Mouse (Mus musculus) forebrain, embryonic 14.5 days (tissue): ENCODE results near the gene Sh3bgrl3. TPM values are rescaled to one million over a fixed set of nuclear protein-coding genes. Genes with fewer than 3 reads are reported as not detected.
A peak's percentile ranks its signal among the peaks of the same experiment; 100 is the strongest.

Source experiments
- ATAC-seq: fragments of 200-750 bp; cut with Nextera tagmentation; 2 replicates; pipeline ENCODE4 v1.8.0; 2017; ENCODE audit warnings: mild to moderate bottlenecking, moderate library complexity
- DNase-seq: peaks from one replicate; pipeline ENCODE4 v3.0.0-alpha.2; 2015; ENCODE audit warnings: low spot score
- H3K27ac ChIP-seq: fragments of 300-500 bp; sonication (generic); 2 replicates; pipeline ENCODE4 v1.5.1; 2014; ENCODE audit warnings: low read depth, mild to moderate bottlenecking, control low read depth, low read length, moderate library complexity
- H3K27me3 ChIP-seq: fragments of 300-500 bp; sonication (generic); replicated peaks from 2 replicates; pipeline ENCODE4 v1.6.1; 2014; ENCODE audit warnings: low read length, control low read depth, mixed read lengths; ENCODE audit not compliant: control insufficient read depth, insufficient read depth
- H3K36me3 ChIP-seq: fragments of 300-500 bp; sonication (generic); 2 replicates; pipeline ENCODE4 v1.6.1; 2014; ENCODE audit warnings: low read length, control low read depth; ENCODE audit not compliant: control insufficient read depth, insufficient read depth
- H3K4me1 ChIP-seq: fragments of 300-500 bp; sonication (generic); 2 replicates; pipeline ENCODE4 v1.6.1; 2014; ENCODE audit warnings: antibody characterized with exemption, low read length, control low read depth; ENCODE audit not compliant: control insufficient read depth, insufficient read depth
- H3K4me2 ChIP-seq: fragments of 300-500 bp; sonication (generic); 2 replicates; pipeline ENCODE4 v1.6.1; 2014; ENCODE audit warnings: mild to moderate bottlenecking, control low read depth, low read length
- H3K4me3 ChIP-seq: fragments of 300-500 bp; sonication (generic); 2 replicates; pipeline ENCODE4 v1.5.1; 2014; ENCODE audit warnings: low read depth, low read length, control low read depth
- H3K9ac ChIP-seq: fragments of 300-500 bp; sonication (generic); 2 replicates; pipeline ENCODE4 v1.6.1; 2014; ENCODE audit warnings: mild to moderate bottlenecking, low read length, control low read depth, moderate library complexity
- H3K9me3 ChIP-seq: fragments of 300-500 bp; sonication (generic); replicated peaks from 2 replicates; pipeline ENCODE4 v1.6.1; 2016; ENCODE audit warnings: low read length, control low read depth, mixed read lengths; ENCODE audit not compliant: control insufficient read depth
- WGBS: fragments of 180-500 bp; shearing (Covaris S2); extraction: QIAGEN DNeasy Blood & Tissue Kit; methylation state at CpG from one replicate; pipeline ENCODE4 v1.1.7; 2014; 5-methylcytosine and 5-hydroxymethylcytosine counted together
- polyA plus RNA-seq: library from polyadenylated mRNA; unstranded; fragments of >200 nt; fragmentation: Nextera tagmentation; extraction: Ambion mirVana; gene quantifications from 2 replicates; pipeline ENCODE4 v1.2.1, GENCODE M21; 2014

Gene Sh3bgrl3
- polyA plus RNA-seq, 1 experiment from 2014 or later = 372 TPM

DNA sequence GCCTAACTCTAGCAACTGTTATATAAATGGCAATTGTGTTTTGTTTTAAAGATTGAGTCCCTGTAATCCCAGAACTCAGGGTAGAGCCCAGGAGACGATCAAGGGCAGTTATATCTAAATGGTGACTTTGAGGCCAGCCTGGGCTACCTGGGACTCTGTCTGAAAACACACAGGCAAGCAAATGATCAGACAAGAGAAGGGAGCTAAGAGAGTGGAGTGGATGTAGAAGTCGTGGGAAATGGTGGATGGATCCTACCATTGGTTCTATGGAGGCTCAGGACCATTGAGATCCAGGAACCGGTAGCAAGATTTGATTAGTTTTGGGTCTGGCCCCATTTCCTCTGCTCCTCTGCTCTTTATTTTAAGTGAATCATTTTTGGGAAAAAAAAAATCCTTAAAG is 32.5 kb downstream of the Sh3bgrl3 start:
- 83% methylated on average over 3 of the region's 3 CpGs for WGBS
- H3K27me3 ChIP-seq = no peaks in the 10 kb centered on the region
- H3K36me3 ChIP-seq = no peaks in the 10 kb centered on the region
- no peak overlapping the region for H3K4me2 ChIP-seq
- H3K9ac ChIP-seq = no peak overlapping the region
- H3K4me1 ChIP-seq = no peaks in the 10 kb centered on the region
- no peak overlapping the region for H3K27ac ChIP-seq
- no peaks in the 10 kb centered on the region for H3K9me3 ChIP-seq
- ATAC-seq (no peak), DNase-seq (no peak)
- no peak overlapping the region for H3K4me3 ChIP-seq

DNA sequence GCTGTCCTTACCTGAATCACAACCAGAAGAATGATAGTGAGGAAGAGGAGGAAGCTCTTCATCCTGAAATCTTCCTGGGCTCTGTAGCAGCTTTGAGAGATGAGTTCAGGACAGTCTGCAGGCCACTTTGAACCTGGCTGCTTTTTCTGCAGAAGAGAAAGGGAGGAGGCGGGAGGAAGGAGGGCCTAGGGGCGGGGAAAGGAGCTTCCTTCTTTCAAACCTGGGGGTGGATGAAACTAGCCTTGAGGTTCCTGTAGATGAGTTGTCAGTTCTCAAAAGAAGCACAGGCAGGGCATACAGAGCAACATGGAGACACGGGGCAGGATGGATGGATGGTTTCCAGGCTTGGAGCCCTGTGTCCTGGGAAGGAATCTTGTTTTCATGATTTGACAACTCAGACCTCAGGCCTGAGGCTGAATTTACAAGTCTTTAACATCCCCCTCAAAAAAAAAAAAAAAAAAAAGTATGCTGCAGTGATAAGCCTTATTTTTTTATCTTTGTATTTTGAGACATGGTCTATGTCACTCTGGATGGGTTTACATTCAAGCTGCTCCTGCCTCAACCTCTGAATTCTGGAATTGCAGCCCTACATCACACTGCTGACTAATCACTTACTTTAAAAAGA is 33.6 kb downstream of the Sh3bgrl3 start, which contains the start of gene Cd52:
Gene Cd52, minus strand, starts transcription at position 160 of the 625 bp plus-strand sequence.
- H3K4me3 ChIP-seq = no peak within 1 kb of the TSS
- H3K27ac ChIP-seq = no peak within 1 kb of the TSS
- H3K27me3 ChIP-seq = no peaks in the 10 kb centered on the region
- no peak for DNase-seq
- ATAC-seq = no peak
- 71% methylated on average over 3 of the region's 3 CpGs for WGBS
- H3K4me2 ChIP-seq = no peak within 1 kb of the TSS
- H3K4me1 ChIP-seq = no peaks in the 10 kb centered on the region
- no peaks in the 10 kb centered on the region for H3K36me3 ChIP-seq
- no peak within 1 kb of the TSS for H3K9ac ChIP-seq
- no peaks in the 10 kb centered on the region for H3K9me3 ChIP-seq

DNA sequence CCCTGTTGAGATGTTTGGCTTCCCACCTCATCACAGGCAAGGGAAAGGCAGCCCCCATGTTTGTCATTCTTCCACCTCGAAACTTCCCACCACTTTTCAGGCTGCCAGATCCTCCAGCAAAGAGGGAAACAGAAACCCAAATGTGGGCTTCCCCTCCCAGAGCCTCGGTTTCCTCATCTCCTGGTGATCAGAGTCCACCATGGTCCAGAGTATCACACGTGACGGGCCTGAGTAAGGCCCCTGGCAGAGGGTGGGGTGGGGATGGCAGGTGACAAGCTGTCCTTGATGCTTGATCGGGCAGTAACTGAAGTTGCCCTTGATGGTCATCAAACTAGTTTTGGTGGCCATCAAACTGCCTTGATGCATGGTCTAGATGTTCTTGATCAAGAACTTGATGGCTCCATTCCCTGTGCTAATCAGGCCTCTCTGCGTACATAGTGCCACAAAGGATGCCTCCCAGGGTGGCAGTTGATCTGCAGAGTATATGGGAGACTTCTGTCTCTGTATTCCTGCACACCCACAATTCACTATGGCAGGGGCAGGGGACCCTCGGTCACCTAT is 34.5 kb downstream of the Sh3bgrl3 start:
- DNase-seq (no peak), ATAC-seq (no peak)
- 91% methylated on average over 7 of the region's 7 CpGs for WGBS

DNA sequence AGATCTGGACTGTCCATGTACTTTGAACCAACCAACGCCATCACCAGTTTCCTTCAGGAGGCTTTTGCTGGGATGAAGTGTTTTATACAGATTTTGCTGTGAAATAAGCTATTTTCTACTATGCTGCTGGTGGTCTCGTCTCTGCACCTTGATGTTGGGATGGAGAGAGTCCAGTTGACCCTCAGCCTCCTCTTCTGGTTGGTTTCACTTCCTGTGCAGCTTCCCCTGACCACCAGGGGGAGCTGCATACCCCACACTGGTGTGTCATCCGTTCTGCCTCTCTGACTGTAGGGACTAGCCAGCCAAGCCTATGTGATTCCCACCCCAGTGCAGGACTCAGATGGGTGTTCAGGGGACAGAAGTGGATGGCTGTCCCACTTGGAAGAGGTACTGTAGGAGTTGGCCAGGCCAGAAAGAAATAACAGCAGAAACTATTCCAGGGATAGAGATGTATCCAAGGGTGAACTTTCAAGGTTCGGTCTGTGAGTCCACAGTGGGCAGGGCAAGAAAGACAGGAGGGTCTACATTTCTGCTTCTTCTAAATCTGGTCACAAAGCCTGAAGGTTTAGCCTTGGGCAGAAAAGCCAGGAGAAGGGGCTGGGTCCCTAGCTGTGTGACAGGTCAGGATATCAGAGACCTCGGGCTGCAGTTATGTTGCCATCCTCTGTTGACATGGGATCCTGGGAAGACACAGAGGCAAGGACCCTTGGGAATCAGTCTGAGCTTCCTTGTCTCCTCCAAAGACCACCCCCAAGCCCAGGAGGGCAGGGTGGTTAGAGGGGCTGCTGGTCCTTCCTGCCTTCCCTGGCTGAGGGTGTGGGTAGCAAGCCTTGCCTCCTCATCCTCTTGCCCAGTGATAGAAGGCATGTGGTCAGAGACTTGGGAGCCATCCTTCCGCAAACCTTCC is 36.0 kb downstream of the Sh3bgrl3 start:
- H3K27ac ChIP-seq = no peak overlapping the region
- 71% methylated on average over 6 of the region's 6 CpGs for WGBS
- H3K36me3 ChIP-seq = no peaks in the 10 kb centered on the region
- H3K4me1 ChIP-seq = no peaks in the 10 kb centered on the region
- DNase-seq (peak; percentile 11), ATAC-seq (no peak)
- no peak overlapping the region for H3K4me3 ChIP-seq
- H3K4me2 ChIP-seq = no peak overlapping the region
- H3K9me3 ChIP-seq = no peaks in the 10 kb centered on the region
- H3K27me3 ChIP-seq = no peaks in the 10 kb centered on the region
- no peak overlapping the region for H3K9ac ChIP-seq

More for the DNA sequence above, 34.5 kb downstream of the Sh3bgrl3 start:
- Histone ChIP-seq H3K27ac (no peak overlapping the region), H3K4me3 (no peak overlapping the region), H3K36me3 (no peaks in the 10 kb centered on the region), H3K9me3 (no peaks in the 10 kb centered on the region), H3K4me2 (no peak overlapping the region), H3K27me3 (no peaks in the 10 kb centered on the region), H3K4me1 (no peaks in the 10 kb centered on the region), H3K9ac (no peak overlapping the region)

DNA sequence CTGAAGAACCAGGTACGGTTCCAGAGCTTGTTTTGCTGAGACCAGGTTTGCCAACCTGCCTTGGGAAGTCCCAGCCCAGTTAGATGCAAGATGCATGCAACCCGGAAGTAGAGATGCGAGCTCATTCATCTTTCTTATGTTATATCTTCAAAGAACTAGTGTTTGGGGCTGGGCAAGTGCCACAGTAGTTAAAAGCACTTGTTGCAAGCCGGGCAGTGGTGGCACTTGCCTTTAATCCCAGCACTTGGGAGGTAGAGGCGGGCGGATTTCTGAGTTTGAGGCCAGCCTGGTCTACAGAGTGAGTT is 37.4 kb downstream of the Sh3bgrl3 start:
- DNase-seq = no peak
- Histone ChIP-seq H3K27me3 (no peaks in the 10 kb centered on the region), H3K27ac (no peak overlapping the region), H3K4me1 (no peaks in the 10 kb centered on the region), H3K4me3 (no peak overlapping the region), H3K4me2 (no peak overlapping the region), H3K36me3 (no peaks in the 10 kb centered on the region), H3K9ac (no peak overlapping the region), H3K9me3 (no peaks in the 10 kb centered on the region)
- 90% methylated on average over 6 of the region's 6 CpGs for WGBS
- no peak for ATAC-seq

DNA sequence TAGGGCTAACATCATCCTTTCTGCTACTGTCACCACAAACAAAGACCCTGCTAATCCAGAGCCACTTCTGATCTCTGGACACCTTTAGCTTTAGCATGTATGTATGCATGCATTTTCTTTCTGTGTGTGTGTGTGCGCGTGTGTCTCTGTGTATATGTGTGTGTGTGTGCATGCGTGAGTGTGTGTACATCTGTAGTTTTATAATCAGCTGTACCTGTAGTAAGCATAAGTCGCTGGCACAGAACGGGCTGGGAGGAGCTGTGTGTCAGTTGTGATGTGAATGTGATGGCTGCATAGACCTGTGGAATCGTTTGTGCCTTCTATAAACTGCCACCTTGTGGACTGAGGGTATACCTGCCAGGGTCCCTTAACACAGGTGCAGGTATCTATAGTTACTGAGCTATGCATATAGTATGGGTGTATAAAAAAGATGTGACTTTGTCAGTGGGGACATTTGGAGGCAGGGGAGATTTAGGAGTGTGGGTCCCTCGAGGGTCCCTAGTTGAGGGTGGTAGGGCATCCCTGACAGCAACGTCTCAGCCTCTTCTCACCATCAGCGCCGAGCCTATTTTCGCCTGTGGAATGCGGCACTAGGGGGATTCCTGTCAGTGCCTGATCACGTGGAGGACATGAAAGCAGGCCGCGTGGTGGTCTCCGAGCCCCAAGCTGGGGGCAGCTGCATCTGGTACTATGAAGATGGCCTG is 37.9 kb downstream of the Sh3bgrl3 start:
- WGBS = 83% methylated on average over 16 of the region's 16 CpGs
- ATAC-seq (no peak), DNase-seq (no peak)
- H3K9me3 ChIP-seq = no peaks in the 10 kb centered on the region
- no peak overlapping the region for H3K4me3 ChIP-seq
- no peaks in the 10 kb centered on the region for H3K36me3 ChIP-seq
- H3K9ac ChIP-seq = no peak overlapping the region
- H3K27me3 ChIP-seq = no peaks in the 10 kb centered on the region
- no peak overlapping the region for H3K4me2 ChIP-seq
- H3K4me1 ChIP-seq = no peaks in the 10 kb centered on the region
- H3K27ac ChIP-seq = no peak overlapping the region

DNA sequence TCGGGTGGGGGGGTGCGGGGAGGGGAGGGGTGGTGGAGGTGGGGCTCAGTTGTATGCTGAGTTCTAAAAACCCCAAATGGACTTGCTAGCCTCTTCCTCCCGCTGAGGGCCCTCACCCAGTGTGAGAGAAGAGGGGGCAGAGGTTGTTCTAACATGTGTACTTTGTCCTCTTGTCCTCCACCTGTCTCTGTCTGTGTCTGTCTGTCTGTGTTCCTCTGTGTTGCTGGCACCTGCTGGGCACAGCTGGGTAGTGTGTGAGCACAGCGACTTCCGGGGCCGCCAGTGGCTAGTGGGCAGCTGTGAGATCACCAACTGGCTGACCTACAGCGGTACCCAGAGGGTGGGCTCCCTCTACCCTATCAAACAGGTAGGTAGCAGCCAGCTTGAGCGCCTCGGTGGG is 39.6 kb downstream of the Sh3bgrl3 start:
- 83% methylated on average over 9 of the region's 9 CpGs for WGBS
- Histone ChIP-seq H3K4me1 (no peaks in the 10 kb centered on the region), H3K9me3 (no peaks in the 10 kb centered on the region), H3K27me3 (no peaks in the 10 kb centered on the region), H3K27ac (no peak overlapping the region), H3K9ac (no peak overlapping the region), H3K4me2 (no peak overlapping the region), H3K36me3 (no peaks in the 10 kb centered on the region), H3K4me3 (no peak overlapping the region)
- DNase-seq (no peak), ATAC-seq (no peak)

DNA sequence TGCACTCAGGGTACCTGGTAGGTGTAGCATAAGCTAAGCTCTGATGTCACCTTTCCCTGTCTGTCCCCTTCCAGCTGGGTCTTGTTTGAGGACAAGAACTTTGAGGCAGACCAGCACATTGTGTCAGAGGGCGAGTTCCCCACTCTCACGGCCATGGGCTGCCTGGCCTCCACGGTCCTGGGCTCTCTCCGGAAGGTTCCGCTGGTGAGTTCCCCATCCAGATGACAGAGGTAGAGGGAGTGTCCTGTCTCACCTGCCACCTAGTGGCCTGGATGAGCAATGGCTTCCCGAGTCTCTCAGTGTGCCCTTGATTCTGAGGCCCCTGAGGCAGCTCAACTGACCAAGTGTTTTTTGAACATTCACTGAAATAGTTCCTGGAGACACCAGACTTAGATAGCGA is 41.2 kb downstream of the Sh3bgrl3 start:
- WGBS = 43% methylated on average over 7 of the region's 7 CpGs
- Histone ChIP-seq H3K9ac (no peak overlapping the region), H3K4me3 (no peak overlapping the region), H3K27ac (no peak overlapping the region), H3K36me3 (no peaks in the 10 kb centered on the region), H3K9me3 (no peaks in the 10 kb centered on the region), H3K4me1 (no peaks in the 10 kb centered on the region; the same call in 1 of the 2 replicates), H3K27me3 (no peaks in the 10 kb centered on the region), H3K4me2 (no peak overlapping the region)
- peak; percentile 60 for DNase-seq
- no peak for ATAC-seq
